Mouse (Mus musculus) kidney, adult 11 months (tissue): ENCODE data around the gene Tex13c3.
"Not testable (repeated sequence)": the region's sequence is repeated elsewhere in the genome, so short reads cannot be mapped to it uniquely, and the experiment has no call there.

ENCODE experiments used
- DNase-seq: peaks from one replicate; pipeline ENCODE4 v3.0.0; 2022

The Tex13c3 gene

GRCm38 (mm10) chrX:19481219-19481618, at the start of gene Tex13c3:
Gene Tex13c3, minus strand, starts transcription at chrX:19481319.
- not testable (repeated sequence) for DNase-seq

DNA sequence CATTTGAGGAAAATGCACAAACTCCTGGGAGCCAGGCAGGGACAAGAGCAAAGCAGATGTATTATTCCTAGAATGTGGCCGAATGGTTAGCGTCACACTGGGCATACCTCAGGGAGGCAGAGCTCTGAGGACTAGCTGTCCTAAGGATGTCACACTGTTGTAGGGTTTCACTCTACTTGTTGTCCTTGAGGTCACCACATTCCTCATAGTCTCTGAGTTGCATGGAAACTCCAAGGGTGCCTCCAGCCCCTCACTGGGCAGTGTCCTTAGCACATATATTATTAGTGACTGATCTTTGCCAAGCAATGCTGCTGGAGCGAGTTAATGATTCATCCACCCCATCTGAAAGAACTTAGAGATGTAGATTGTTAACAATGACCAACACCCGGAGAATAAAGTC, 8.6 kb upstream of the Tex13c3 start:
- DNase-seq: no peak
